Mouse (Mus musculus) naive thymus-derived CD4-positive, alpha-beta T cell, adult 5 months (primary cell): ENCODE measurements around the gene Mvd. TPM values are rescaled to one million over a fixed set of nuclear protein-coding genes. Genes with fewer than 3 reads are reported as not detected.

Experiments
- polyA plus RNA-seq: library from polyadenylated mRNA; unstranded; fragments of 100-300 nt; shearing (Covaris generic); gene quantifications from one replicate; pipeline ENCODE4 v1.2.1, GENCODE M21; 2017

Mvd gene
- 10.9 TPM for polyA plus RNA-seq

DNA sequence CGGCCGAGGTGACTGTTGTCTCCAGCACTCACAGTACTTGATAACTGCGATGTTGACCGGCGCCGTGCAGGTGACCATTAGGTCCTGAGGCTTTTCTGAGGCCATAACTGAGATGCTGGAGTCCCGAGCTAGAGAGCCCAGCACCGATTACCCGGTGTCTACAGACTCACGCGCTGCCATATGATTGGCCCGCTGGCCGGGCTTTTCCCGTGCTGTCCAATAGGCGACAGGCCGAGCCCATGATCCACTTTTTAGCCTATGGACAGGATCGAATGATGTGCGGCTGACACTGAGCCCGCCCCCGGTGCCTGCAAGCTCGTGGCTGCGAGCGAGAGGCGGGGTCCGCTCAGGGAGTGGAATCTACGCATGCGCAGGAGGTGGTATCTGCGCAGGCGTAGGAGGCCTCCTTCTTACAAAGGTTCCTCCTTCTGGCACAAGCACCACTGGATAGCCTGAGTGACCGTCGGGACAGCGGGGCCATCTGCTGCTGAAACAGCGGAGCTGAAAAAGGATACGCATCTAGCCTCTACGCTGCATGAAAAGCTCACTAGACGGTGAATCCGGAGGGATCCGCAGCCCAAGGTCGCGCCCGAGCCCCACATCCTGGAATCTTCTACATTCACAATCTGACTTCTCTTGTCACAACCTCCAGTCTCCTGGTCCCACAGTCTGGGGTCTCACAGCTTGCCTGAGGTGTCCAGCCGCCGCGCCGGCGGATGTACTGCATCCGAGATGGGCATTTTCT lies at the start of gene Mvd:
Gene Mvd, minus strand, starts transcription at position 161 of the 745 bp plus-strand sequence.

DNA sequence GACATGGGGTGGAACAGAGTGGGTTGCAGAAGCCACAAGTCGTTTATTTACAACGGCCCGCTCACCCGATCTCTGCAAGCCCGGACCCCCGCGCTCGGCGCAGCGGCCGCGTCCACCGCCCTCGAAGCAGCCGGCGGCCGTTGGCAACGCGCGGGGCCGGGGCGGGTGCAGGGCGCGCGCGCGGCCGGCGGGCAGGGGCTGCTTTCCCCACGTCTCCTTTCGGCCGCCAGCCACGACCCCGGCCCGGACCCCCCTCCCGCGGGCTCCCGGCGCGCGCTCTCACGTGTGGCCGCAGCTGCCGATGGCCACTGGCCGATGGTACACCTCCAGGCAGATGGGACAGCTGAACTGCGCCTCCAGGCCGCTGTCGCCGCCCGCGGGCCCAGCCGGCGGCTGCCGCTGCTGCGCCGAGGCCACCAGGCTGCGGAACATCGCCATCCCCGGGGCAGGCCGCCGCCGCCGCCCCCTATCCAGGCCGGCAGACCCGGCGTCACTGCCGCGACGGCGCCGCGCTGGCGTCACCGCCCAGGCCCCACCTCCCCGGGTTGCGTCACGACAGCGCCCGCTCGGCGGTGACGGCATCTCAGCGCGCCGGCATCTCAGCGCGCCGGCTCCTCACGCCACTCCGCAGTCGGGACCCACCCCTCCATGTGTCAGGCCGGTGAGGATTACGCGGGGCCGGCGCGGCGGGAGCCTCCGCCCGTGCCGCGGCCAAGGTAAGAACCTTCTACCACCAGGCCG lies 32.5 kb upstream of the Mvd start, which contains the start of the genes Rnf166 and Ctu2:
Gene Rnf166, minus strand, starts transcription at position 485 of the 741 bp plus-strand sequence.
Gene Ctu2, plus strand, starts transcription at position 564 of the 741 bp plus-strand sequence.

DNA sequence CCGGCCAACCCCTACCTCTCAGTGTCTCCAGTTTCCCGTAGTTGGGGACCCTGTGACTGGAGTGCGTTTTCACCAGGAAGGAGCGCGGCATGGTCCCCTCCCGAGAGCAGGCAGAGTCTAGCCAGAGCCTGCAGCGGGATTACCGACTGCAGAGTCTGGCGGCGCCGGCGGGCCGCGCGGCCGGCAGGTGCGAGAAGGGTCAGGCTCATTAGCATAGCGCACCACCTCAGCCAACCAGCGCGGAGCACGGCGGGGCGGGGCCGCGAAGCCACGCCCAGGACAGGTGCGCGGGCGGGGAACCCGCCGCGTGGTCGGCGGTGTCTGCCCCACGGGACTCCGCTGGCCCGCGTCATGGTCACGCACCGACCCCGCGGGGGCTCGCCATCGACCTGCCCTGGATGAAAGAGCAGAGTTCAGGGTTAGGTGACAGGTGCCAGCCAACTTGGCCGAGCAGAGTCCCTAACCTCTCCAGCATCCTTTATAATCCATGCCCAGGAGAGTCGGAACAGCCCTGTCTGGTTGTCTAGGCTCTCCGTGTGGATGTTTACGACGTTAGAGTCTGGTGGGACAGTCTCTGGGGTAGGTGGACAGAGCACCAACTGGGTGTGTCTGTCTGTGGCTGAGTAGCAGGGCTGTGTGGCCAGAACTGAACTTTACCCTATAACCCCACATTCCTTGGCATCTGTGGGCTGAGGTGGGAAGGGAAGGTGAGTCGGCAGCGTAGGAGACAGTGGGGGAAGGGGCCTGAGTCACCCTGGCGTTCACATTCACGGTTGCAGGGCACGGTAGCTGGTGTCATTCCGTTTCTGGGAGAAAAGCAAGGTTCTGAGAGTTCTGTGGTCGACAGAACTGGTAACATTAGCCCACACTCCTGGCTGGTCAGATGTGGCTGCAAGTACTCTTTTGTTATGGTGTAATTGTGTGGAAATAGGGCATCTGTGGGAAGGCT lies 17.6 kb upstream of the Mvd start, which contains the start of gene Snai3:
Gene Snai3, minus strand, starts transcription at position 210 of the 949 bp plus-strand sequence.

DNA sequence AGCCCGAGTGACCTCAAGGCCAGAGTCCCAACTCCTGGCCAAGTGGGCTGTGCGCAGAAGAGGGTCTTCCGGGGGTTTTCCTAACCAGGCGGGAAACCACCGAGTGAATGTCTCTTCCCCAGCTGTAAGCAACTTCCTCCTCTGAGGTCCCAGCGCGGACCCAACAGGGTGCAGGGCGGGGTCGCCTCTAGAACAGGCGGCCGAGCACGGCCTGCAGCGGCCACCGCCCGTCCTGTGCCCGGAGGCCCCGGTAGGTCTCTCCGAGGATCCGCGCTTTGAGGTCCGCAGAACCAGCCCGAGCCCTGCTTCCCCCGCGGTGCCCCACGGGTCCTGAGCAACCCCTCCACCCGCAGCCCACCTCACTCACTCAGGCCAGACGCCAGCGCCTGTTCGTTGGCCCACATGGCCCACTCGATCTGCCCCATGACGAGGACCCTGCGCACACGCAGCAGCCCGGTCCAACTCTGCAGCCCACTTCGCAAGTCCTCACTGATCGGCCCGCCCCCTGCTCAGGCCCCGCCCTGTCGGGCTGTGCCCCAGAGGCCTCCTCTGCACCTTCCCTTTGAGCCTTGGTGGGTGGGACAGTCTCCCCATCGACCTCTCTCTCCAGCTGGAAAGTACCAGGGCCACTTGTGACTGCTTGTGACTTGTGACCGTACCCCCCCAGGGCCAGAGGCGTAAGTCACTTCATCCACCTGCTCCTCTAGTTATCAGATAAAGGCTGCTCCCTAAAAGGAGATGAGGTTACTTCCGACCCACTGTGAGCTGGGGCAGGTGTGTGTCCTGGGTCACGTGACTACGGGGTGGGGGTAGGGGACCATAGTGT lies 10.6 kb downstream of the Mvd start, which contains the start of gene Cyba:
Gene Cyba, minus strand, starts transcription at position 488 of the 826 bp plus-strand sequence.

DNA sequence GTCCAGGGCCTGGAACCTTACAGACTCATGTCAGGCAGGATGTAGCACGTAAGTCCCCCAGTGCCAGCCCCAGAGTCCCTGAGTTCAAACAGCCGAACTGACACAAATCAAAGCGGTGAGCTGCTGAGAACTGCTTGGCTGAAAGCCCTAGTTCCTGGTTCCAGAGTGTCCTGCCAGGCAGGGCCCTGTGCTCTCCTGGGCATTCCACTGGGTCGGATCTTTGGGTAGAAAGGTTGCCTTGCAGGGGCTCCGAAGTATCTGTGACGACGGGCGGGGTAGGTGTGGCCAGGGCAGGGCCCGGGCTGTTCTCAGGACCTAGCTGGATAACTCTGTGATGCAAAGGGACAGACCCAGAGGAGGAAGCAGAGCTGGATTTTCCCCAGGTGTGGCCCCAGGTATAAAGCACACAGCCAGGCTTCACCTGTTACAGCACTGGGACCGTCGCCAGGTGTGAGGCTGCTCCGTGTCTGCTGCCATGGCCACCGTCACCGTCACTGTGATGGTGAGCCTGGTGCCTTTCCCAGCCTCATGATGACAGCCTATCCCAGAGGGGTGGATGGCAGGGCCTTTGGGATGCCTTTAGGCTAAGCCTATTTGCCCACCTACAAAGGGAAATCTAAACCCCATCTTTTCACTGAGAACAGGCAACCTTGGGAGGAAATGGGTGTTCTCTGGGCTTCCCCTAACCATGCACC lies 21.7 kb downstream of the Mvd start, which contains the start of gene Il17c:
Gene Il17c, plus strand, starts transcription at position 645 of the 695 bp plus-strand sequence.

Other genes with a start within 250 kb of the Mvd start
- gene Zfpm1, start 161.3 kb downstream of the Mvd start, polyA plus RNA-seq: 31.8 TPM
- not detected for gene Trhr2, start 82.7 kb downstream of the Mvd start, polyA plus RNA-seq
- gene Zc3h18, start 66.8 kb downstream of the Mvd start, polyA plus RNA-seq: 61.1 TPM
- not detected for gene Il17c, start 21.4 kb downstream of the Mvd start, polyA plus RNA-seq
- gene Cyba, start 10.5 kb downstream of the Mvd start, polyA plus RNA-seq: 326 TPM
- 2.1 TPM for gene Snai3, start 17.3 kb upstream of the Mvd start, polyA plus RNA-seq
- gene Rnf166, start 32.6 kb upstream of the Mvd start, polyA plus RNA-seq: 159 TPM
- 64.6 TPM for gene Ctu2, start 32.7 kb upstream of the Mvd start, polyA plus RNA-seq
- gene Piezo1, start 107.9 kb upstream of the Mvd start, polyA plus RNA-seq: 24.9 TPM
- 84.7 TPM for gene Cdt1, start 124.6 kb upstream of the Mvd start, polyA plus RNA-seq
- 129 TPM for gene Aprt, start 133.5 kb upstream of the Mvd start, polyA plus RNA-seq
- gene Galns, start 168.0 kb upstream of the Mvd start, polyA plus RNA-seq: 8.7 TPM
- 34.3 TPM for gene Trappc2l, start 168.2 kb upstream of the Mvd start, polyA plus RNA-seq
- gene Pabpn1l, start 179.3 kb upstream of the Mvd start, polyA plus RNA-seq: not detected